Mouse (Mus musculus) heart, embryonic 16.5 days (tissue): Measurements from ENCODE around the gene Idh3a. TPM values are rescaled to one million over a fixed set of nuclear protein-coding genes. Genes with fewer than 3 reads are reported as not detected.
"Not testable (repeated sequence)": the region's sequence is repeated elsewhere in the genome, so short reads cannot be mapped to it uniquely, and the experiment has no call there.

ENCODE experiments used
- ATAC-seq: fragments of 200-750 bp; cut with Nextera tagmentation; replicated peaks from 2 replicates; pipeline ENCODE4 v1.8.0; 2017; ENCODE audit warnings: moderate number of reproducible peaks; ENCODE audit not compliant: insufficient read depth, low FRiP score; ENCODE audit errors: extremely low read depth
- H3K27ac ChIP-seq: fragments of 300-500 bp; sonication (generic); 2 replicates; pipeline ENCODE4 v1.5.1; 2014; ENCODE audit warnings: mild to moderate bottlenecking, low read length, control low read depth, moderate library complexity
- H3K27me3 ChIP-seq: fragments of 300-500 bp; sonication (generic); 2 replicates; pipeline ENCODE4 v1.6.1; 2014; ENCODE audit warnings: low read length, mixed read lengths; ENCODE audit not compliant: control insufficient read depth, insufficient read depth
- H3K36me3 ChIP-seq: fragments of 300-500 bp; sonication (generic); 2 replicates; pipeline ENCODE4 v1.6.1; 2014; ENCODE audit not compliant: control insufficient read depth, insufficient read depth
- H3K4me1 ChIP-seq: fragments of 300-500 bp; sonication (generic); 2 replicates; pipeline ENCODE4 v1.6.1; 2014; ENCODE audit warnings: low read length, mixed read lengths; ENCODE audit not compliant: control insufficient read depth, insufficient read depth
- H3K4me2 ChIP-seq: fragments of 300-500 bp; sonication (generic); 2 replicates; pipeline ENCODE4 v1.6.1; 2014; ENCODE audit warnings: low read depth, mild to moderate bottlenecking, control low read depth, low read length
- H3K4me3 ChIP-seq: fragments of 300-500 bp; sonication (generic); 2 replicates; pipeline ENCODE4 v1.5.1; 2014; ENCODE audit warnings: mild to moderate bottlenecking, control low read depth, low read length
- H3K9ac ChIP-seq: fragments of 300-500 bp; sonication (generic); 2 replicates; pipeline ENCODE4 v1.6.1; 2014; ENCODE audit warnings: low read length, control low read depth
- H3K9me3 ChIP-seq: fragments of 300-500 bp; sonication (generic); replicated peaks from 2 replicates; pipeline ENCODE4 v1.6.1; 2016; ENCODE audit warnings: low read length; ENCODE audit not compliant: control insufficient read depth
- WGBS: fragments of 180-500 bp; shearing (Covaris S2); extraction: QIAGEN DNeasy Blood & Tissue Kit; methylation state at CpG from one replicate; pipeline ENCODE4 v1.1.7; 2014; 5-methylcytosine and 5-hydroxymethylcytosine counted together
- polyA plus RNA-seq: library from polyadenylated mRNA; unstranded; fragments of >200 nt; fragmentation: Nextera tagmentation; extraction: Ambion mirVana; gene quantifications from 2 replicates; pipeline ENCODE4 v1.2.1, GENCODE M21; 2015

Gene Idh3a
- polyA plus RNA-seq, 1 experiment from 2014 or later, result 574 TPM

GRCm38 (mm10) chr9:54571130-54571839, 14.8 kb upstream of the Idh3a start:
- Histone ChIP-seq H3K4me1 (no peaks in the 10 kb centered on the region), H3K9ac (no peak overlapping the region), H3K4me3 (no peak overlapping the region), H3K4me2 (no peak overlapping the region), H3K27me3 (no peaks in the 10 kb centered on the region), H3K27ac (no peak overlapping the region), H3K36me3 (no peaks in the 10 kb centered on the region), H3K9me3 (no peaks in the 10 kb centered on the region)
- WGBS, result 66% methylated on average over 9 of the region's 9 CpGs
- ATAC-seq, result no peak

- Histone ChIP-seq H3K9me3 (peaks cover 5% of the 10 kb centered on the region; the same call in 1 of the 2 replicates), H3K9ac (no peak overlapping the region), H3K4me1 (peaks cover 10% of the 10 kb centered on the region), H3K36me3 (no peaks in the 10 kb centered on the region), H3K4me3 (no peak overlapping the region), H3K27me3 (no peaks in the 10 kb centered on the region), H3K27ac (no peak overlapping the region), H3K4me2 (no peak overlapping the region)
- ATAC-seq, result no peak
- WGBS, result 35% methylated on average over 1 of the region's 1 CpGs
These were observed 2.4 kb upstream of the Idh3a start for GRCm38 (mm10) chr9:54583712-54584111.

- not testable (repeated sequence) for H3K4me3 ChIP-seq, H3K27me3 ChIP-seq, H3K27ac ChIP-seq, ATAC-seq, H3K36me3 ChIP-seq, H3K9ac ChIP-seq, H3K4me2 ChIP-seq, H3K9me3 ChIP-seq
- H3K4me1 ChIP-seq, result peaks cover 10% of the 10 kb centered on the region
- WGBS, result 69% methylated on average over 2 of the region's 2 CpGs
These were observed 2.0 kb upstream of the Idh3a start for GRCm38 (mm10) chr9:54584127-54584526.

- H3K4me1 ChIP-seq, result peaks cover 10% of the 10 kb centered on the region
These were observed 315 bp upstream of the Idh3a start for GRCm38 (mm10) chr9:54585839-54586198.

GRCm38 (mm10) chr9:54587863-54588262, 1.7 kb downstream of the Idh3a start:
- peaks cover 10% of the 10 kb centered on the region for H3K4me1 ChIP-seq
- H3K4me3 ChIP-seq, result peak overlapping the region; percentile 87
- peak overlapping the region; percentile 73 for H3K4me2 ChIP-seq
- no peaks in the 10 kb centered on the region for H3K9me3 ChIP-seq
- WGBS, result 52% methylated on average over 4 of the region's 4 CpGs
- H3K27me3 ChIP-seq, result no peaks in the 10 kb centered on the region
- no peak for ATAC-seq
- peak overlapping the region; percentile 91 for H3K9ac ChIP-seq
- H3K27ac ChIP-seq, result peak overlapping the region; percentile 34; the same call in 1 of the 2 replicates
- H3K36me3 ChIP-seq, result peaks cover 25% of the 10 kb centered on the region

More at GRCm38 (mm10) chr9:54585839-54586198, 315 bp upstream of the Idh3a start:
- 28% methylated on average over 5 of the region's 5 CpGs for WGBS
- H3K9me3 ChIP-seq, result no peaks in the 10 kb centered on the region
- no peaks in the 10 kb centered on the region for H3K27me3 ChIP-seq
- peak overlapping the region; percentile 87 for H3K4me3 ChIP-seq
- no peak overlapping the region; the same call in 1 of the 2 replicates for H3K9ac ChIP-seq
- peaks cover 11% of the 10 kb centered on the region for H3K36me3 ChIP-seq
- no peak overlapping the region for H3K27ac ChIP-seq
- no peak for ATAC-seq
- peak overlapping the region; percentile 62 for H3K4me2 ChIP-seq

- not testable (repeated sequence) for H3K27ac ChIP-seq, H3K9me3 ChIP-seq, H3K9ac ChIP-seq, ATAC-seq, H3K4me2 ChIP-seq, H3K27me3 ChIP-seq, H3K4me3 ChIP-seq
- Histone ChIP-seq H3K4me1 (peaks cover 29% of the 10 kb centered on the region), H3K36me3 (peaks cover 59% of the 10 kb centered on the region)
- 79% methylated on average over 4 of the region's 4 CpGs for WGBS
These were observed 7.5 kb downstream of the Idh3a start for GRCm38 (mm10) chr9:54593652-54594051.

GRCm38 (mm10) chr9:54596752-54597465, 10.8 kb downstream of the Idh3a start:
- peaks cover 29% of the 10 kb centered on the region for H3K4me1 ChIP-seq
- no peaks in the 10 kb centered on the region for H3K9me3 ChIP-seq
- peak; percentile 86 for ATAC-seq
- peak overlapping the region; percentile 79 for H3K27ac ChIP-seq
- WGBS, result 62% methylated on average over 15 of the region's 15 CpGs
- H3K9ac ChIP-seq, result no peak overlapping the region
- H3K27me3 ChIP-seq, result no peaks in the 10 kb centered on the region
- peaks cover 67% of the 10 kb centered on the region for H3K36me3 ChIP-seq
- H3K4me2 ChIP-seq, result peak overlapping the region; percentile 14; the same call in 1 of the 2 replicates
- H3K4me3 ChIP-seq, result no peak overlapping the region

GRCm38 (mm10) chr9:54602386-54602785, 16.3 kb downstream of the Idh3a start:
- Histone ChIP-seq H3K4me3 (no peak overlapping the region), H3K4me2 (no peak overlapping the region), H3K27ac (no peak overlapping the region), H3K9ac (no peak overlapping the region), H3K4me1 (peaks cover 7% of the 10 kb centered on the region), H3K9me3 (no peaks in the 10 kb centered on the region), H3K36me3 (peaks cover 52% of the 10 kb centered on the region), H3K27me3 (no peaks in the 10 kb centered on the region)
- no peak for ATAC-seq
- 62% methylated on average over 2 of the region's 2 CpGs for WGBS

- Histone ChIP-seq H3K27me3 (no peaks in the 10 kb centered on the region), H3K9me3 (no peaks in the 10 kb centered on the region), H3K9ac (no peak overlapping the region), H3K36me3 (peaks cover 50% of the 10 kb centered on the region), H3K4me2 (no peak overlapping the region), H3K4me3 (no peak overlapping the region), H3K4me1 (peaks cover 1% of the 10 kb centered on the region; the same call in 1 of the 2 replicates), H3K27ac (no peak overlapping the region)
- no peak for ATAC-seq
- WGBS, result 86% methylated on average over 7 of the region's 7 CpGs
These were observed 16.8 kb downstream of the Idh3a start for GRCm38 (mm10) chr9:54602916-54603315.
